Mouse (Mus musculus): ENCODE data around the gene Tbc1d30.

Gene Tbc1d30

GRCm38 (mm10) chr10:121263520-121264203 is 87.4 kb downstream of the Tbc1d30 start:
- DNase-seq (ENCODE audit: low spot score) = no peak

DNA sequence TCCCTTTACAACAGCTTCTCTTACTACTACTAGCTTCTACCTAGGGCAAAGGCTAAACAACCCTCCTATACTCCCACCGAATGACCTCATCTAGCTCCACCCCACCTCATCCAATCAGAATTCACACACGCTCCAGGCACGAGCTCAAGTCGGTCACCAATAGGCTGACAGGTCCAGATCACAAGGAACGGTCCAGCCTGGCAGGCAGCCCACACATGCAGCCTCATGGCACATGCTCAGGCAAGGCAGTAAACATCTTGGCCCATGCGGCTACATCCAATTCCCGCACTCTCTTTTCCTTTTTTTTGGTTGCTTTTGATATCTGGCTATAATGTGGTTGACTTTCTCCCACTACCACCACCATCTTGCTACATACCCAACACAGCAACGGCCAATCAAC is 88.9 kb downstream of the Tbc1d30 start:
- no peak for DNase-seq (ENCODE audit: low spot score)

- DNase-seq (ENCODE audit: low spot score) = no peak
These were observed 90.0 kb downstream of the Tbc1d30 start for GRCm38 (mm10) chr10:121261036-121261592.

- peak; percentile 54 for DNase-seq (ENCODE audit: low spot score)
These were observed 94.8 kb downstream of the Tbc1d30 start for GRCm38 (mm10) chr10:121256115-121256825.

DNA sequence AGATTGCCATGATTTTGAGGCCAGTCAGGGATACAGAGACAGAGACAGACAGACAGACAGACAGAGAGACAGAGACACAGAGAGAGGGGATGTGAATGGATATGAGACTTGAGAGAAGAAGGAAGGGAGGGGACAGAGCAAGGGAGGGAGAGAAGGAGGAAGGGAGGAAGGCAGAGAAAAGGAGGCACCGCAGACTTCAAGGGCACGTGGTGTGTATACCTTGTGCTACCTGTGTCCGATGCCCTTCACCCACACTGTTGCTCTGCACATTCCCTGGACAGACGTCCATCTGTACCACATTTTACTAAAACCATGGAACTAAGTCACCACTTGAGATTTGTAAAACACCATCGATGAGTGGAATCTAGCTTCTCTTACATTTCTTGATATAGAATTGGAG is 95.6 kb downstream of the Tbc1d30 start:
- no peak for DNase-seq (ENCODE audit: low spot score)

- no peak for DNase-seq (ENCODE audit: low spot score)
These were observed 96.7 kb downstream of the Tbc1d30 start for GRCm38 (mm10) chr10:121254343-121254742.

GRCm38 (mm10) chr10:121252781-121253180 is 98.3 kb downstream of the Tbc1d30 start:
- DNase-seq (ENCODE audit: low spot score) = no peak

- DNase-seq (ENCODE audit: low spot score) = no peak
These were observed 99.9 kb downstream of the Tbc1d30 start for GRCm38 (mm10) chr10:121251191-121251590.

DNA sequence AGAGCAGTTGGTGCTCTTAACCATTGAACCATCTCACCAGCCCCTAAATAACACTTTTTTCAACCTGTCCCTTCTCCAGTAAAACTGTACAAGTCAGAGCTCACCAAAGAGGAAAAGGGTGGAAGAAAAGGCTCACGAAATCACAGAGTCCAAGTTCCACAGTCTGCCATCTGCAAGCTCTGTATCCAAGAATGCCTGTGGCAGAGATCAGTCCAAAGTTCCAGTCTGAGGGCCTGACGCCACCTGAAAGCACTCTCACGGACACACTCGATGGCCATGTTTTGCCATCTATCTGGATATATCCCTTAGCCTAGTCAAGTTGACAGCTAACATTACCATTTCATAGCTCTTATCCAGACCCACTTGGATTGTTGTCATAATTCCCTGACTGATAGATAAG is 101.3 kb downstream of the Tbc1d30 start:
- DNase-seq (ENCODE audit: low spot score) = no peak

GRCm38 (mm10) chr10:121247545-121247944 is 103.5 kb downstream of the Tbc1d30 start:
- no peak for DNase-seq (ENCODE audit: low spot score)

DNA sequence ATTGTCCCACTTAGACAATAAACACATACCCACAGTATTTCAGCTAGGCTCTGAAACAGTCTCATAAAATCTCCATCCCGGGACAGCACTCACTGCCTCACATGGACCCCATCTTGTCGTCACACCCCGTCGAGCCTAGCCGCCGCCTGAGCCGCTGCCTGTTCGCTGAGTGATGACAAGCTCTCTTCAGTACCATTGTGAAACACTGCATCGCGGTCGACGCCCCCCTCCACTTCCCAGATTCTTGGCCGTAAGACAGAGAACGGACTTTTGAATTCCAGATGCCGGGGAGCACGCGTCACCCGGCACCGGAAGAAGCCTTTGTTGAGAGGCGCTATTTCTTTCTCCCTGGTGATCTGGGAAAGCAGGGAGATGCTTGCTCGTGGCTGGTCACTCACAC is 104.1 kb downstream of the Tbc1d30 start:
- peak; percentile 35 for DNase-seq (ENCODE audit: low spot score)

- DNase-seq (ENCODE audit: low spot score) = peak; percentile 31
These were observed 107.5 kb downstream of the Tbc1d30 start for GRCm38 (mm10) chr10:121243373-121244207.

DNA sequence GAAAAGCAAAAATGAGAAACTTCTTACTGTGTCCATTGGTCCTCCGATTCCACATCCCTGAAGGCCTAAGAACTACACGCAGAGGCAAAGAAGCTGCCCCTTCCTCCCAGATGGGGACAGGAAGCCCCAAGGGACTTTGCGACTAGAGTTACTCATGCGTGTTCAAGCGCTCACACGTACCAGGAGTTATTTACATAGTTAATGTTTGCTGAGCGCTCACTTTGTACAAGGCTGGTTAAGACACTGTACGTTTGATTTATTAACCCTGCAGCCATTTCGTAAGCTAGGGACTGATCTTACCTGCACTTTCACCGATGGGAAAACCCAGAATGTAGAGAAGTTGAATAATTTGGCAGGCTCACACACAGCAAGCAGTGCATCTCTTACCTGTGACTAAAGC is 108.5 kb downstream of the Tbc1d30 start:
- DNase-seq (ENCODE audit: low spot score) = peak; percentile 8

- DNase-seq (ENCODE audit: low spot score) = no peak
These were observed 112.0 kb downstream of the Tbc1d30 start for GRCm38 (mm10) chr10:121239065-121239464.

DNA sequence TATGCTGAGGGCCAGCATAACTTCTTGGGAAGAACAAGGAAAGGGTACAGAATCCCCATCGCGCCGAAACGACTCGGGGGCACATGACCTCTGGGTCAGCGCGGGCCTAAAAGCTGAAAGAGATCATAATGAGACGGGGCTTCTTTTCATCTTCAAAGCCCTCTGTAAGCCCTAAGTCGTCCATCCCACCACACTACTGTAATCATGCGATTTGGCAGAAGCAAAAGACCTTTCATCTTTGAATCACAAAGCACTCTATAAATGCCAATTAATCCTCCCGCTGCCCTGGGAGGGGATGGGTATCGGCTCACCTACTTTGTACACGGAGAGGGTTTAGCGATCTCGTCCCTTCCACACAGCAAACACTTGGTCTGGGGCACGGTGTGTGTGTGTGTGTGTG is 112.5 kb downstream of the Tbc1d30 start:
- DNase-seq (ENCODE audit: low spot score) = no peak

GRCm38 (mm10) chr10:121237377-121237776 is 113.7 kb downstream of the Tbc1d30 start:
- DNase-seq (ENCODE audit: low spot score) = no peak

- DNase-seq (ENCODE audit: low spot score) = no peak
These were observed 115.8 kb downstream of the Tbc1d30 start for GRCm38 (mm10) chr10:121235167-121235824.

GRCm38 (mm10) chr10:121234476-121234875 is 116.6 kb downstream of the Tbc1d30 start:
- DNase-seq (ENCODE audit: low spot score) = no peak

- DNase-seq (ENCODE audit: low spot score) = no peak
These were observed 122.6 kb downstream of the Tbc1d30 start for GRCm38 (mm10) chr10:121228422-121228953.

GRCm38 (mm10) chr10:121227988-121228409 is 123.1 kb downstream of the Tbc1d30 start:
- DNase-seq (ENCODE audit: low spot score) = no peak

- no peak for DNase-seq (ENCODE audit: low spot score)
These were observed 123.7 kb downstream of the Tbc1d30 start for GRCm38 (mm10) chr10:121227403-121227802.

DNA sequence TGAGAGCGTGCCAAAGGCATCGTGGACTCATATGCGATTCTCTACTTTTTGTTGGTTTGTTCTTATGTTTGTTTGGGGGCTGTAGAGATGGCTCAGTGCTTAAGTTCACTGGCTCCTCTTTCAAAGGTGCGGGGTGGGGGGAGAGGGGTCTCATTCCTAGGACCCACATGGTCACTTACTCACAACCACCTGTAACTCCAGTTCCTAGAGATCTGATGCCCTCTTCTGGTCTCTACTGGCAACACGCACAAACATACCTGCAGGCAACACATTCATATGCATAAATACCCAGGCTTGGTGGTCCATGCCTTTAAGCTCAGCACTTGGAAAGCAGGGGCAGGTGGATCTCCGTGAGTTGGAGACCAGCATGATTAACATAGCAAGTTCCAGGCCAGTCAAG is 125.4 kb downstream of the Tbc1d30 start:
- no peak for DNase-seq (ENCODE audit: low spot score)
